Mouse (Mus musculus) kidney, postnatal 0 days (tissue): ENCODE measurements around the gene Rnf215. TPM values are rescaled to one million over a fixed set of nuclear protein-coding genes. Genes with fewer than 3 reads are reported as not detected.

Source experiments
- ATAC-seq: fragments of 200-750 bp; cut with Nextera tagmentation; replicated peaks from 2 replicates; pipeline ENCODE4 v1.8.0; 2017; ENCODE audit warnings: low read depth, moderate number of reproducible peaks, moderate TSS enrichment, moderate library complexity; ENCODE audit not compliant: low FRiP score
- DNase-seq: peaks from one replicate; pipeline ENCODE4 v3.0.0-alpha.2; 2016; ENCODE audit warnings: low spot score
- H3K27ac ChIP-seq: fragments of 300-500 bp; sonication (generic); 2 replicates; pipeline ENCODE4 v1.5.1; 2014; ENCODE audit warnings: mild to moderate bottlenecking
- H3K27me3 ChIP-seq: fragments of 300-500 bp; sonication (generic); 2 replicates; pipeline ENCODE4 v1.6.1; 2014; ENCODE audit warnings: low read length, mixed read lengths; ENCODE audit not compliant: insufficient read depth
- H3K36me3 ChIP-seq: fragments of 300-500 bp; sonication (generic); 2 replicates; pipeline ENCODE4 v1.6.1; 2014; ENCODE audit warnings: low read length, mixed read lengths; ENCODE audit not compliant: insufficient read depth
- H3K4me1 ChIP-seq: fragments of 300-500 bp; sonication (generic); replicated peaks from 2 replicates; pipeline ENCODE4 v1.6.1; 2014; ENCODE audit warnings: antibody characterized with exemption, low read length, mixed read lengths; ENCODE audit not compliant: insufficient read depth
- H3K4me2 ChIP-seq: fragments of 300-500 bp; sonication (generic); 2 replicates; pipeline ENCODE4 v1.6.1; 2014; ENCODE audit warnings: mild to moderate bottlenecking, low read length, moderate library complexity, mixed read lengths
- H3K4me3 ChIP-seq: fragments of 300-500 bp; sonication (generic); replicated peaks from 2 replicates; pipeline ENCODE4 v1.5.1; 2014; ENCODE audit warnings: low read depth, low read length
- H3K9ac ChIP-seq: fragments of 300-500 bp; sonication (generic); 2 replicates; pipeline ENCODE4 v1.6.1; 2014; ENCODE audit warnings: low read depth, low read length
- H3K9me3 ChIP-seq: fragments of 300-500 bp; sonication (generic); replicated peaks from 2 replicates; pipeline ENCODE4 v1.6.1; 2016; ENCODE audit warnings: low read length, inconsistent platforms, mixed read lengths
- CTCF ChIP-seq: IDR thresholded peaks from 2 replicates; pipeline ENCODE4 v1.5.1; 2016; ENCODE audit warnings: antibody characterized with exemption, low read depth, mild to moderate bottlenecking, moderate library complexity
- WGBS: fragments of 180-500 bp; shearing (Covaris S2); extraction: QIAGEN DNeasy Blood & Tissue Kit; methylation state at CpG from one replicate; pipeline ENCODE4 v1.1.7; 2014; 5-methylcytosine and 5-hydroxymethylcytosine counted together
- polyA plus RNA-seq: library from polyadenylated mRNA; unstranded; fragments of >200 nt; fragmentation: Nextera tagmentation; extraction: Ambion mirVana; gene quantifications from 2 replicates; pipeline ENCODE4 v1.2.1, GENCODE M21; 2015

Rnf215 gene
- 29.8 and 30.9 TPM in 2 replicates for polyA plus RNA-seq

GRCm38 (mm10) chr11:4134986-4135935 is at the start of gene Rnf215:
Rnf215 (plus strand) TSS chr11:4135202.
- Histone ChIP-seq H3K4me2 (peak within 1 kb of the TSS; percentile 64), H3K36me3 (peaks cover 20% of the 10 kb centered on the region; the same call in 1 of the 2 replicates), H3K4me1 (peaks cover 12% of the 10 kb centered on the region), H3K27ac (peak within 1 kb of the TSS; percentile 90), H3K9me3 (no peaks in the 10 kb centered on the region), H3K4me3 (peak within 1 kb of the TSS; percentile 95), H3K27me3 (no peaks in the 10 kb centered on the region), H3K9ac (peak within 1 kb of the TSS; percentile 98)
- TF ChIP-seq CTCF = peak; percentile 68
- WGBS = 1% methylated on average over 62 of the region's 66 CpGs
- ATAC-seq = peak; percentile 92
- DNase-seq = peak; percentile 93

GRCm38 (mm10) chr11:4086246-4086645 is 48.8 kb upstream of the Rnf215 start:
- no peak for TF ChIP-seq CTCF
- H3K4me3 ChIP-seq = no peak overlapping the region
- no peaks in the 10 kb centered on the region for H3K4me1 ChIP-seq
- H3K27me3 ChIP-seq = no peaks in the 10 kb centered on the region
- DNase-seq (no peak), ATAC-seq (no peak)
- H3K9ac ChIP-seq = no peak overlapping the region
- H3K9me3 ChIP-seq = no peaks in the 10 kb centered on the region
- H3K4me2 ChIP-seq = no peak overlapping the region
- H3K36me3 ChIP-seq = no peaks in the 10 kb centered on the region
- H3K27ac ChIP-seq = no peak overlapping the region
- WGBS = 63% methylated on average over 1 of the region's 1 CpGs

GRCm38 (mm10) chr11:4087267-4087666 is 47.7 kb upstream of the Rnf215 start:
- H3K9ac ChIP-seq = no peak overlapping the region
- H3K9me3 ChIP-seq = no peaks in the 10 kb centered on the region
- H3K27ac ChIP-seq = no peak overlapping the region
- H3K4me3 ChIP-seq = no peak overlapping the region
- DNase-seq (no peak), ATAC-seq (no peak)
- H3K4me1 ChIP-seq = no peaks in the 10 kb centered on the region
- no peak overlapping the region for H3K4me2 ChIP-seq
- no peak for TF ChIP-seq CTCF
- no peaks in the 10 kb centered on the region for H3K27me3 ChIP-seq
- no peaks in the 10 kb centered on the region for H3K36me3 ChIP-seq
- 60% methylated on average over 2 of the region's 2 CpGs for WGBS

- no peaks in the 10 kb centered on the region for H3K9me3 ChIP-seq
- WGBS = 81% methylated on average over 18 of the region's 18 CpGs
- ATAC-seq = no peak
- no peak overlapping the region for H3K27ac ChIP-seq
- H3K4me3 ChIP-seq = no peak overlapping the region
- H3K4me2 ChIP-seq = peak overlapping the region; percentile 80; the same call in 1 of the 2 replicates
- no peaks in the 10 kb centered on the region for H3K27me3 ChIP-seq
- no peak for DNase-seq
- H3K9ac ChIP-seq = no peak overlapping the region
- H3K36me3 ChIP-seq = no peaks in the 10 kb centered on the region
- peaks cover 13% of the 10 kb centered on the region; the same call in 1 of the 2 replicates for H3K4me1 ChIP-seq
- TF ChIP-seq CTCF = no peak
Observed at GRCm38 (mm10) chr11:4093459-4094377, 41.3 kb upstream of the Rnf215 start.

- H3K9me3 ChIP-seq = no peaks in the 10 kb centered on the region
- H3K27ac ChIP-seq = peak overlapping the region; percentile 81
- peak overlapping the region; percentile 46 for H3K4me3 ChIP-seq
- DNase-seq (peak; percentile 74), ATAC-seq (no peak; the same call in 1 of the 2 replicates)
- no peaks in the 10 kb centered on the region for H3K36me3 ChIP-seq
- no peaks in the 10 kb centered on the region for H3K27me3 ChIP-seq
- H3K4me2 ChIP-seq = peak overlapping the region; percentile 80
- H3K9ac ChIP-seq = peak overlapping the region; percentile 63
- peak; percentile 83 for TF ChIP-seq CTCF
- 5% methylated on average over 23 of the region's 24 CpGs for WGBS
- peaks cover 13% of the 10 kb centered on the region; the same call in 1 of the 2 replicates for H3K4me1 ChIP-seq
Observed at GRCm38 (mm10) chr11:4094378-4095170, 40.4 kb upstream of the Rnf215 start.
